Mouse (Mus musculus) small intestine, adult 2 months (tissue): ENCODE results near the gene H2-Oa. TPM values are rescaled to one million over a fixed set of nuclear protein-coding genes. Genes with fewer than 3 reads are reported as not detected.

ENCODE experiments used
- H3K27ac ChIP-seq: fragments of 200-500 bp; 2 replicates; pipeline ENCODE4 v1.5.1; 2012; ENCODE audit warnings: low read depth, low read length, control low read depth, inconsistent platforms; ENCODE audit not compliant: insufficient read depth
- H3K27me3 ChIP-seq: fragments of 200-500 bp; 2 replicates; pipeline ENCODE4 v1.6.1; 2012; ENCODE audit warnings: mild to moderate bottlenecking, moderate library complexity, low read length, inconsistent platforms; ENCODE audit not compliant: control insufficient read depth, insufficient read depth
- H3K36me3 ChIP-seq: fragments of 200-500 bp; 2 replicates; pipeline ENCODE4 v1.6.1; 2012; ENCODE audit warnings: mild to moderate bottlenecking, low read length, control low read depth, inconsistent platforms; ENCODE audit not compliant: control insufficient read depth, insufficient read depth
- H3K4me1 ChIP-seq: fragments of 200-500 bp; 2 replicates; pipeline ENCODE4 v1.6.1; 2012; ENCODE audit warnings: low read length, inconsistent platforms, mixed read lengths; ENCODE audit not compliant: control insufficient read depth, insufficient read depth, insufficient read length
- H3K4me3 ChIP-seq: fragments of 200-500 bp; 2 replicates; pipeline ENCODE4 v1.5.1; 2012; ENCODE audit warnings: low read depth, mild to moderate bottlenecking, control low read depth, inconsistent platforms, low read length, moderate library complexity
- CTCF ChIP-seq: fragments of 200-500 bp; IDR thresholded peaks from 2 replicates; pipeline ENCODE4 v1.5.1; 2012; ENCODE audit warnings: low read depth, mild to moderate bottlenecking, control low read depth, inconsistent platforms, low read length, moderate library complexity, mixed read lengths; ENCODE audit not compliant: insufficient replicate concordance, insufficient read length; ENCODE audit errors: extremely low read depth
- POLR2A ChIP-seq: fragments of 200-500 bp; IDR thresholded peaks from 2 replicates; pipeline ENCODE4 v1.6.1; 2012; ENCODE audit warnings: low read depth, mild to moderate bottlenecking, control low read depth, inconsistent platforms, low read length, moderate library complexity
- WGBS: fragments of 180-500 bp; shearing (Covaris S2); methylation state at CpG from one replicate; pipeline ENCODE4 v1.1.7; 2018; 5-methylcytosine and 5-hydroxymethylcytosine counted together
- polyA plus RNA-seq: library from polyadenylated mRNA; depleted of rRNA; stranded (reverse); fragments of >200 nt; gene quantifications from 2 replicates; pipeline ENCODE4 v1.2.3, GENCODE M21; 2012; rRNA removed

The H2-Oa gene
- polyA plus RNA-seq: 7.2 and 16.6 TPM in 2 replicates

- Histone ChIP-seq H3K27me3 (no peaks in the 10 kb centered on the region), H3K4me1 (peaks cover 7% of the 10 kb centered on the region; the same call in 1 of the 2 replicates), H3K27ac (peak within 1 kb of the TSS; percentile 44), H3K4me3 (peak within 1 kb of the TSS; percentile 40), H3K36me3 (no peaks in the 10 kb centered on the region)
- no peak for TF ChIP-seq CTCF
- TF ChIP-seq POLR2A: no peak
- WGBS: 37% methylated on average over 11 of the region's 11 CpGs
Observed at GRCm38 (mm10) chr17:34092197-34092875, at the start of gene H2-Oa. TSS of gene H2-Oa (plus strand) at chr17:34092340.

DNA sequence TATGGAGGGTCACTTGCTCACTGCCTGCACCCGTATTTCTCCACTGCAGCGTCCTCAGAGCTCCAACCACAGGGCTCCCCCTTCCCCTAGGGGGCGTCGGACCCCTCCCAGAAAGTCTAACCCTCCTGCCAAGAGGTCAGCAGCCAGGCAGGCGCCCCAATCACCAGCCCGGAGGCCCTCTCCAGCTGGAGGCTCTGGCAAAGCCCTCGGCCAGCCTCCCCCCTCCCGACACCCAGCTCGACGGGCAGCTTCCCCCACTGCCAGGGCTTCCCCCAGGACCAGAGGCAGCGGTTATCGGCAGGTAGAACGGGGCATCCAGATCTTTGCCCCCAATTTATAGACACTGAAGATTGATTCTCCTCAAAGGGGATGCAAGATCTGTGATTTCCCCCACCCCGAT lies 46.2 kb upstream of the H2-Oa start:
- H3K27ac ChIP-seq: no peak overlapping the region
- no peak overlapping the region for H3K4me3 ChIP-seq
- no peaks in the 10 kb centered on the region for H3K4me1 ChIP-seq
- TF ChIP-seq POLR2A (no peak), CTCF (no peak)
- 78% methylated on average over 14 of the region's 14 CpGs for WGBS
- H3K36me3 ChIP-seq: no peaks in the 10 kb centered on the region
- H3K27me3 ChIP-seq: no peaks in the 10 kb centered on the region

DNA sequence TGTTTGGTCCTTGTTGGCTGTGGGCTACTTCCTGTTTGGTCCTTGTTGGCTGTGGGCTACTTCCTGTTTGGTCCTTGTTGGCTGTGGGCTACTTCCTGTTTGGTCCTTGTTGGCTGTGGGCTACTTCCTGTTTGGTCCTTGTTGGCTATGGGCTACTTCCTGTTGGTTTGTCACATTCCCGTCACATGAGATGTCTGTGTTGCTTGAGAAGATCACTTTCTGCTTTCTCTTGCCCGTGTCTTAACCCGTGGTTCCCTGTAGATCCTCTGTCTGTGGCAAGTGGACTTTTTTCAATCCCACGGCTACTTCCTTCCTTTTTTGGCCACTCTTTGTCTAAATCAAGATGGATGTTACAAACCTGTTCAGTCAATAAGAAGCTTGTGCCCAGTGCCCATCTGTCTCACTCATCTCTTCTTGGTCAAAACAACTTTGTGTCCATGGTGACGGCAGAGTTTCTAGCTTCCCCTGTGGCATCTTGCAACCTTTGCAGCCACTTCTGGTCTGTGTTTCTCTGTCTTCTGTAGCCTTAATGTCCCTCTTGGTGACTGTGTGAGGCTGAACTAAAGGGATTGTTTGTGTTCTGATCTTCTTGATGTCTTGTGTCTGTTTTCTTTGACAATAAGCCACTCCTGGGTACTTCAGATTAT lies 44.6 kb upstream of the H2-Oa start:
- no peaks in the 10 kb centered on the region for H3K27me3 ChIP-seq
- no peaks in the 10 kb centered on the region for H3K36me3 ChIP-seq
- TF ChIP-seq POLR2A (no peak), CTCF (no peak)
- no peak overlapping the region for H3K4me3 ChIP-seq
- H3K4me1 ChIP-seq: no peaks in the 10 kb centered on the region
- no peak overlapping the region for H3K27ac ChIP-seq
- WGBS: 85% methylated on average over 5 of the region's 5 CpGs

DNA sequence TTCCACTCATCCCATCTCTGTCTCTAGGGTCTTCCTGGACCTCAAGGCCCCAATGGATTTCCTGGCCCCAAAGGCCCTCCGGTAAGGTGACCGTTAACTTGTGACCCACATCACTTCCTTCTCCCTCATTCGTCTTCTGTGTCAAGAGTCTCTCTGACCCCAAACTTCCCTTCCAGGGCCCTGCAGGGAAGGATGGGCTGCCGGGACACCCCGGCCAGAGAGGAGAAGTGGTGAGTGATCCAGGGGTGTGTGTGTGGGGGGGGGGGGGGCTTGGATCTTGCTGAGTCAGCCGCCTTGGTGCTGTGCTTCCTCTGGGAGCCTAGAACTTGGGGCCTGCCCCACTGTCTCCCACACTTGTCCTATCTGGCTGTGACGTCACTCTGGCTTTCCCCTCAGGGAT lies 34.9 kb upstream of the H2-Oa start:
- no peaks in the 10 kb centered on the region for H3K27me3 ChIP-seq
- H3K4me3 ChIP-seq: no peak overlapping the region
- H3K27ac ChIP-seq: no peak overlapping the region
- 75% methylated on average over 7 of the region's 7 CpGs for WGBS
- H3K4me1 ChIP-seq: no peaks in the 10 kb centered on the region
- TF ChIP-seq POLR2A: no peak
- TF ChIP-seq CTCF: no peak
- no peaks in the 10 kb centered on the region for H3K36me3 ChIP-seq

DNA sequence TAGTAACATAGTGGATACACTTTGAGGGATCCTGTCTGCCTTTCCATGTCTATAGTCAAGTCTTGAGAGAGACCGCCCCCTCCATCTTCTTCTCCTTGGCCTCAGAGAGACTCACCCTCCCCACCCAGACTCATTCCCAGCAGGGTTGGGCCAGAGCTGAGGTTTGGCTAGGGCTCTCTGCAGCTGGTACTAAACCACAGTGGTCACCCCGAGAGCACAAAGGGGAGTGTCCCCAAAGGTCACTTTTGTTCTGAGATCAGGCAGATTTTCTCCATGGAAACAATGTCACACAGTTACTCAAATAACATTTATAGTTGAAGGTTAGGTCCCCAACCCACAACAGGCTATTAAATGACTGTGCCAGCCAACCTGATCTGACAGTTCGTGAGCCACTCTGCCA lies 23.3 kb upstream of the H2-Oa start:
- Histone ChIP-seq H3K36me3 (no peaks in the 10 kb centered on the region), H3K27ac (no peak overlapping the region), H3K4me1 (no peaks in the 10 kb centered on the region), H3K27me3 (no peaks in the 10 kb centered on the region), H3K4me3 (no peak overlapping the region)
- no peak for TF ChIP-seq CTCF
- TF ChIP-seq POLR2A: no peak
- 35% methylated on average over 3 of the region's 3 CpGs for WGBS

GRCm38 (mm10) chr17:34072091-34072490 lies 20.0 kb upstream of the H2-Oa start:
- Histone ChIP-seq H3K27ac (no peak overlapping the region), H3K4me3 (no peak overlapping the region), H3K36me3 (no peaks in the 10 kb centered on the region), H3K27me3 (peaks cover 2% of the 10 kb centered on the region), H3K4me1 (no peaks in the 10 kb centered on the region)
- WGBS: 59% methylated on average over 5 of the region's 5 CpGs
- TF ChIP-seq POLR2A: no peak
- no peak for TF ChIP-seq CTCF

DNA sequence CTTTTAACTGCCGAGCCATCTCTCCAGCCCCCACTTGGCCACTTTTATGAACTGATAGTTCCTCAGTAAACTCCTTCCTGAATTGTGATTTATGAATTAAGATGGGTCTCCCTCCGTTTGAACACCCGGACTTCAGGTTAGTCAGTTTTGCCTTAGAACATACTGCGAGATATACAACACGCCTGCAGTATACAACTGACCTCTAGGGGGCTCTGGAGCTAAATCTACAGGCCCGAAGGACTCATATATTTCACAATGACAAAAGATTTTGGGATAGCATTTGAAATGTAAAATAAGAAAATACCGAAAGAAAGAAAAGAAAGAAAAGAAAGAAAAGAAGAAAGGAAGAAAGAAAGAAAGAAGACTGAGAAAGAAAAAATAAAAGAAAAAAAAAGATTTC lies 16.9 kb upstream of the H2-Oa start:
- Histone ChIP-seq H3K27me3 (peaks cover 6% of the 10 kb centered on the region), H3K4me3 (no peak overlapping the region), H3K4me1 (peaks cover 4% of the 10 kb centered on the region), H3K36me3 (no peaks in the 10 kb centered on the region), H3K27ac (no peak overlapping the region)
- 37% methylated on average over 7 of the region's 7 CpGs for WGBS
- TF ChIP-seq CTCF (no peak), POLR2A (no peak)
